Mouse (Mus musculus) brown adipose tissue, adult 24 weeks (tissue): ENCODE data around the gene Abcb6. TPM values are rescaled to one million over a fixed set of nuclear protein-coding genes. Genes with fewer than 3 reads are reported as not detected.

ENCODE experiments used
- H3K27ac ChIP-seq: fragments of 200-500 bp; replicated peaks from 2 replicates; pipeline ENCODE4 v1.5.1; 2012; ENCODE audit warnings: low read depth, mild to moderate bottlenecking, low read length
- H3K4me1 ChIP-seq: fragments of 200-500 bp; 2 replicates; pipeline ENCODE4 v1.6.1; 2012; ENCODE audit warnings: low read length, mixed read lengths; ENCODE audit not compliant: control insufficient read depth, insufficient read depth, insufficient read length
- H3K4me3 ChIP-seq: fragments of 200-500 bp; 2 replicates; pipeline ENCODE4 v1.5.1; 2012; ENCODE audit warnings: low read depth, mild to moderate bottlenecking, low read length, moderate library complexity; ENCODE audit not compliant: insufficient read depth
- polyA plus RNA-seq: library from polyadenylated mRNA; stranded (reverse); fragments of >200 nt; gene quantifications from 2 replicates; pipeline ENCODE4 v1.2.4, GENCODE M21; 2012; ENCODE audit not compliant: missing spikeins, insufficient read depth, insufficient read length

The Abcb6 gene
- polyA plus RNA-seq, 1 experiment: 17.8 TPM

DNA sequence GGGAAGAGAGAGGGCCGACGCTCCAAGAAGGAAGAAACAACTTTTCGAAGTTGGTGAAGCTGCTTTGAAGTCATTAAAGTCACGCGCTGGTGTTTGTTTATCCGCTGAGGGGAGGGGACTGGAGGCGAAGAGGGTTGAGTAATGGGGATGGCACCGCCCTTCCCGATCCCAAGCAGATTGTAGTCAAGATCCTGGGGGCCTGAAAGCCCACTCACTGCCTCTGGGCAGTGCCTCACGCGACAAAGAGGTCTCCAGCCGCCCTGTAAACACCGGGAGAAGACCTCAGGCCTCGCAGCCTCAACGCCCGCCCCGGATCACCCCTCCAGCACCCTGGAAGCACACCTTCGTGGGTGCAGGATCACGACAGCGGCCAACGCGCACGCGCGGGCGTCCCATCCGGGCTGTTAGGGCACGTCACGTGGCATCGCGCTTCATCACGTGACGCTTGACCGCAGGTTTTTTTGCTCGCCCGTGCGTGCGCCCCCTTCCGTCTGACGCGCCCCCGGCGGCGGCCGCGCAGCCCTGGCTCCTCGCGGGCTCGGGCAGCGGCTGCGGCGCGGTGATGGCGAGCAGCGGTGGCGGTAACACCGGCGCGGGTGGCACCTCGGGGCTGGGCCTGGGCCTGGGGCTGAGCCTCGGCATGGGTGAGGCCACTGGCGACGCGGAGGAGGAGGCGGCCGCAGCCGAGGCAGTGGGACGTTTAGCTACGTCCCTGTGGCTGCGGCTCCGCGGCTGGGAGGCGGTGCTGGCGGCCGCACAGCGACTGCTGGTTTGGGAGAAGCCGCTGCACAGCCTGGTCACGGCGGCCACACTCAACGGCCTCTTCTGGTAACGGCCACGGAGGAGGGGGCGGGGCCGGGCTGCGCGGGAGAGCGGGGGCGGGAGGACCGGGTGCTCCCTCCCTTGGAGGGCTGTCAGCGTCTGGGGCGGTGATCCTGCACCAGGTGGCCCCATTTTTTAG is 37.6 kb downstream of the Abcb6 start, which contains the start of the genes Cnppd1 and Retreg2:
Gene Cnppd1 (minus strand): TSS at position 411 of the 961 bp plus-strand sequence.
Gene Retreg2 (plus strand): TSS at position 478 of the 961 bp plus-strand sequence.
- Histone ChIP-seq H3K4me1 (no peaks in the 10 kb centered on the region), H3K4me3 (peak within 1 kb of the TSS; percentile 69), H3K27ac (peak within 1 kb of the TSS; percentile 91)

DNA sequence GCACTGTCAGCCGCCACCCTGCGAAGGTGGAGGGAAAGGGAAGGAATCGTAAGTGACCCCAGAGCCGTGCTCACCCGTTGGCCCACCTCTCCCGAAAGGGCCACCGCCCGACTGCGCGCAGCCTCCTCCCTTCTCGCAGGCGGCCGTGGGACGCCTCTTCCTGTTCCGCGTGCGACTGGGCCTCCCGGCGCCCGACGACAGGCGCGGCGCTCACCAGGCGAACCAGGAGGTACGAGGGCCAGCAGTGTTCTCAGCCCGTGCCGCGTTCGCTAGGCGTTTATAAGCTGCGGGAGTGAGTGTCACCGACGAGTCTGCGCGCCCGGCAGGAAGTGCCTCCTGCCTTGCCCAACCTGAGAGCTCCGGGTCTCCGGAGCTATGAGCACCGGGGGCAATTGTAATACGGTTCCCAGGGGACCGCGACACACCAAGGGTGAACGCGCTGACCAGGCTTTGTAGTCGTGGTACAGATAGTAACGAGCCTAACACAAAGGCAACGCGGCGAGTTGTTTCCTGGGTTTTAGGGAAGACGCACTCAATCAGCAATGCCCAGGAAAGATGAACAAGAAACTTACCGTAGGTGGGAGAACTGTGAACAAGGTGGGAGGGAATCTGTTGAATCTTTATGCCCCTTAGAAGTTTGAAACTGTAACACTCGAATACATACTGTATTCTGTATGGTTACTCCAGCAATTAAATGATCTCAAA is 38.6 kb downstream of the Abcb6 start:
- peak overlapping the region; percentile 69 for H3K4me3 ChIP-seq
- no peaks in the 10 kb centered on the region for H3K4me1 ChIP-seq
- peak overlapping the region; percentile 91 for H3K27ac ChIP-seq

DNA sequence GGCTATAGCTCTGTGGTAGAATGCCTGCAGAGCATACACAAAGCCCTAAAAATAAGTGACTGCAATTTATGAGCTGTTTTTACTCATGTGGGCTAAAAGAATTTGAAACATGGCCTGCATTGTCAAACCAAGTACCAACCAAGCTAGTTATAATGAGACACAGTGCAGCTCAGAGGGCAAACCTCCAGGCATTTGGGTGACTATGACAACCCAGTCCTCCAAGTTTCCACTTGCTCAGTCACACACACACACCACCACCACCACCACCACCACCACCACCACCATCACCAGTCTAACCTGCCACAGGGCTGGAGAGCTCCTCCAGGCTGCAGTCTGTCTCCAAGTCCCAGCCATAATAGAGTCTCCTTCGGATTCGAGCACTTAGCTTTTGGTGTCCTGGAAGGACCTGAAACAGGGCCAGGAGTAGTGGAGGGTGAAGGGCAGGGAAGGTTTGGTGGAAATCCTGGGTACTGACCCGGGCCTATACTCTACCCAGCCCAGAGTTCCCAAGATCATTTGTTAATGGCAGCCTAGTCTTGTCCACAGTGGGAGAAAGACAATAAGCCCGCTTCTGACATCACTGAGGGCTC is 39.5 kb downstream of the Abcb6 start:
- Histone ChIP-seq H3K4me1 (no peaks in the 10 kb centered on the region), H3K27ac (peak overlapping the region; percentile 91), H3K4me3 (peak overlapping the region; percentile 69)

DNA sequence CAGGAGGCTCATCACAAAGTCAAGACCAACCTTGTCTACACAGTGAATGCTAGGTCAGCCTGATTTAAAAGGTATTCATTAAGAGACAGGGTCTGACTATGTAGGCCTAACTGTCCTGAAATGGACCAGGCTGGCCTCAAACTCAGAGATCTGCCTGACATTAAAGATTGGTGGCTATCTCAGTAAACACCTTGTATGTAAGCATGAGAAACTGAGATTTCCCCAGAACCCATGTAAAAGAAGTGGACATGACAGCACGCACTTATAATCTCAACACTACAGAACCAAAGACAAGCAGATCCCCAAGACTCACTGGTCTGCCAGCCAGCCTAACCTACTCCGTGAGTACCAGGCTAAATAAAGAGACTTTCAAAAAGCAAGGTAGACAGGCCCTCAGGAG is 41.7 kb downstream of the Abcb6 start:
- no peak overlapping the region for H3K27ac ChIP-seq
- no peaks in the 10 kb centered on the region for H3K4me1 ChIP-seq
- no peak overlapping the region for H3K4me3 ChIP-seq

DNA sequence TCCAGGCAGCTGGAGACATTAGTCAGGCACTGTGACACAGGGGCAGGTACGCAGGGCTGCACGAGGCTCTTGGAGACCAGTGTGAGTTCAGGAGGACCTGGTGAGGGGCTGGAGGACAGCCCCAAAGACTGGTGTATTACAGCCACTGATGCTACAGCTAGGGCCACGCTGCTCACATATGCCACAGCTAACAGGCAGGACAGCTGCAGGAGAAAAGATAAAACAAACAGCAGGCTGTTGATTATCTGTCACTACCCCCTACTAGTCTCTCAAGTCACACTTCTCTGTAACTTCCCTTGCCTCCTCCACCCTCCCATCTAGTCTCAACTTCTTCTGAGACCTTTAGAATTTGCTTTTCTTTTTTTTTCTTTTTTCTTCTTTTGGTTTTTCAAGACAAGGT is 43.5 kb downstream of the Abcb6 start:
- no peak overlapping the region for H3K27ac ChIP-seq
- H3K4me3 ChIP-seq: no peak overlapping the region

DNA sequence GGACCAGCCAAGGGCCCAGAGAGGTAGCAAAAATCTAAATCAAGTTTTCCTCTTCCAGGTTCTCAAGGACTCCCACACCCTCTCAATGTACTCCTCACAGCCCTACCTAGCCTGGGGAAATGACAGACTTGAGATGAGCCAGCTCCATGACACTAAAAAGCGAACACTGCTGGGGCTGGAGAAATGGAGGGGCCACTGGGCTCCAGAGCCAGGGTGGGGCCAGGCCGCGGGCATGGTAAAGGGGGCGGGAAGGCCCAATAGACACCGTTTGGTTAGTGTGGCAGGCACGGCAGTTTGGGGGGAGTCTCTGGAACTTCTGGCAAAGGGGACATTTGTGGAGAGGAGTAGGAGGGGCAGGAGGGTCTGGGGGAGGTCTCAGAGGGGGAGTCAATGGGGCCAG is 43.9 kb downstream of the Abcb6 start:
- H3K4me3 ChIP-seq: no peak overlapping the region
- no peaks in the 10 kb centered on the region for H3K4me1 ChIP-seq

More for the DNA sequence above, 43.5 kb downstream of the Abcb6 start:
- H3K4me1 ChIP-seq: no peaks in the 10 kb centered on the region

DNA sequence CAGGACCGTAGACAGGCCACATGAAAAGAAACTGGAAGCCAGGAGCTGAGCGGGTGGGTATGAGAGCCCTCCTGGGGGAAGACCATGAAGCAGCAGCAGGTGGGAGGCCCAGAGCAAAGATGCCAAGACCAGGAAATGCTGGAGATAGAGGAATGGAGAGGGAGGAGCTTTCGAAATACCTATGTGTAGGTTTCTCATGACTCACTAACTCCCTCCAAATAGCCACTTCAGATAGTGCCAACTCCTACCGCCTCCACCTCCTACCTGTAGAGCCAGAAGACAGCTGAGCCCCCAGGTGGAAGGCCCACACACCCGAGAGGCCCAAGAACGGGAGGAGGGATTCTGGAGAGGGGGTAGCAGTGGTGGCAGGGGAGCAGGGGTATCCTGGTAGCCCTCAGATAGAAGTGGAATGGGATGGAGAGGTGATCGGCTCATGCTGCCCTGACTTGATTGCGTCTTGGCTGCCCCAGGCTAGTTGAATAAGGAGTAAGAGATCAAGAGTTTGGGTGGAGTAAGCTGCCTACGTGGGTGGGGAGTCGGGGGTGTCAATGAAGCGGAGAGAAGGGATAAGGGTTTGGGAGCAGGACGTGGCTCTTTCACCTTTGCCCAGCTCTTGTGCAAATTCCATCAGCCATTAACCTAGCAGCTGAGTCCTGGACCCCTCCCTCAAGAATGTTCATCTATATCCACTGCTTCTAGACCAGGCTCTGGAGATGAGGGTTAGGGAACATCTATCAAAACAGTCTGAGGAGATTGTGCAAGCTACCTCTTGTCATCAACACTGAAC is 46.6 kb downstream of the Abcb6 start, which contains the start of gene Slc23a3:
Gene Slc23a3 (minus strand): TSS at position 470 of the 787 bp plus-strand sequence.
- no peak within 1 kb of the TSS for H3K4me3 ChIP-seq
- H3K4me1 ChIP-seq: no peaks in the 10 kb centered on the region
- H3K27ac ChIP-seq: no peak within 1 kb of the TSS

More for the DNA sequence above, 43.9 kb downstream of the Abcb6 start:
- no peak overlapping the region for H3K27ac ChIP-seq

DNA sequence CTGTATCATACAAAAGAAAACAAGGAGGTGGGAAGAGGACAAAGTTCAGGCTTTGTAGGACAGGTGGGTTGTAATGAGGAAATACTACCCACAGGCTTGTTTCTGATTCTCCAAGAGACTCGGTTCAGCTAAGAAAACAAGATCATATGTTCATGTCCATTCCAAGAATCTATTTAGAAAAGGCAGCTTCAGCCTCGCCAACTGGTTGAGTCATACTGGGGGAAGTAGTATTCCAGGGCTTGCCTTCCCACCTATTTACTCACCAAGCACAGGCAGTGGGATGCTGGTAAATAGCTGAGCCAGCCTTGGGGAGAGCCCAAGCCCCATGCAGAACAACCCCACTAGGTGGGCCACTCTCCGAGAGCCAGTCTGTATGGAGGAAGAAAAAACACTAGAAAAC is 51.6 kb downstream of the Abcb6 start:
- Histone ChIP-seq H3K27ac (no peak overlapping the region), H3K4me3 (no peak overlapping the region), H3K4me1 (peaks cover 3% of the 10 kb centered on the region; the same call in 1 of the 2 replicates)

DNA sequence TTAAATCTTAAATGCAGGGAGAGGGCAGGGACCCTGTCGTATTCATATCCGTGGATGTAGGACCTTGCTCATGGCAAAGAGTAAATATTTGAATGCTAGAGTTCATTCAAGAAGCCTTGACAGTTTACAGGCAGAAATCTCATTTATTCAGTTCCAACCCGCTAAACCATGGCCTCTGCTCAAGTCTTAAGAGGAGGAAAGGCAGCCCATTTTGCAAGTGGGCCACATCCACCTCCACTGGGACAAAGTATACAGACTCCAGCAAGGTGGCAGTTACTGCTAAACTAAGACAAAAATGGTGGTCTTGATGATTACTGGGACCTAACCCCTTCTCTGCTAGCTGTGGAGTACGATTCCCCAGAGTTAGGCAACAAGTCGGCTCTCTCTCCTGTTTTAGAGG is 54.8 kb downstream of the Abcb6 start:
- Histone ChIP-seq H3K27ac (peak overlapping the region; percentile 40; the same call in 1 of the 2 replicates), H3K4me1 (peaks cover 3% of the 10 kb centered on the region; the same call in 1 of the 2 replicates)

DNA sequence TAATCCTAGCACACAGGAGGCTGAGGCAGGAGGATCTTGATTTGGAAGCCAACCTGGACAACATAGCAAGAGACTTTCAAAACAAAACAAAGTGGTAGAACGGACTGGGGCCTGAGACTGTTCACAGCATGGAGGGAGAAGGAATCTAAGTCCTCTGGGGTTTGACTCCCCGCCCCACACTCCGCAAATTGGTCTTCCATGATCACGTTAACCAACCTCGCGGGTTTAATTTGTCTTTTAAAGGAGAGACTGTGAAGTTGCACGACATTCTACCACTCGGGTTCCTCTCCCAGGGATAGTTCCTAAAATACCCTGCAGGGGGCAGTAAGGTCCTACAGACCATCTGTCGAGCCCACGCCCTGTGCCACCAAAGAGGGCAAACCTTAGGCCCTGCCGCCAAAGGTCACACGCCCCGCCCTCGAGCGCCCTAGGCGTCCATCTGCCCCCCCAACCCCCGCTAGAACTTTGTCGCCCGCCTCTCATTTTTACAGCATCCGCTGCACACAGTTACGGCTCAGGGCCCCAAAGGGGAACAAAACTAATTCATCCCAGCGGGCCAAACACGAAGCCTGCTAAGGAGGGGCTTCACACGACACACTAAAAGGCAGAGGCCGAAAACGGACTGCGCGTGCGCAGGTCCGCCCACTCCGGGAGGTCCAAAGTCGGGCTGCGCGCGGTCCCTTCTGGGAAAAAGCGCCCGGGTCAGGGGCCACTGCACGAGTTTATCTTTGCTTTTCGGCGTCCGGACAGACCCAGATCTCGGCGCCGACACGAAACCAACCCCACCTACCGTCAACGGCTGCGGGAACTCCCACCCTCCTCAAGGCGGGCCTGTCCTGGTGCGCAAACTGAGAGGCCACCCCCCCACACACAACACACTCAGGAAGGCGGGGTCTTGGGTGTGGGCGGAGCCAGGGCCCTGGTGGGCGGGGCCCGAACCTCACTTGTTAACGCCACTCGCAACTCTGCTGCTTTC is 55.6 kb downstream of the Abcb6 start, which contains the start of gene Nhej1:
Gene Nhej1 (minus strand): TSS at position 855 of the 976 bp plus-strand sequence.
- peak within 1 kb of the TSS; percentile 96 for H3K27ac ChIP-seq
- peaks cover 3% of the 10 kb centered on the region; the same call in 1 of the 2 replicates for H3K4me1 ChIP-seq
- H3K4me3 ChIP-seq: peak within 1 kb of the TSS; percentile 83

More for the DNA sequence above, 54.8 kb downstream of the Abcb6 start:
- peak overlapping the region; percentile 83 for H3K4me3 ChIP-seq

DNA sequence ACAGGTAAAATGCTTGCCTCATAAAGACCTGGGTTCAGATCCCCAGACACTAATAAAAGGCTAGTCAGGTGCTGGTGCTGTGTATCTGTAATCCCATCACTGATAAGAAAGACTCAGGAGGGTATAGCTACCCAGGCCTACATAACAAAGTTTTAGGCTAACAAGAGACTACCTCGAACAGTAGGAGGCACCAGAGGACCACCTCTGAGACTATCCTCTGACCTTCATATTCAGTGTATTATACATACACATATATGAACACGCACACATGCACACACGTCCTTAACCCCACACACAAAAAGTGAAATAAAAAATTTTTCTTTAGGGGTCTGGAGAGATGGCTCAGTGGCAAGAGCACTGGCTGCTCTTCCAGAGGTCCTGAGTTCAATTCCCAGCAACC is 58.0 kb downstream of the Abcb6 start:
- Histone ChIP-seq H3K4me1 (peaks cover 3% of the 10 kb centered on the region; the same call in 1 of the 2 replicates), H3K4me3 (no peak overlapping the region), H3K27ac (no peak overlapping the region)
